Mouse (Mus musculus): ENCODE data around the gene Hjurp.
"Not testable (repeated sequence)": the region's sequence is repeated elsewhere in the genome, so short reads cannot be mapped to it uniquely, and the experiment has no call there.

Gene Hjurp

GRCm38 (mm10) chr1:88223591-88223990 lies 53.8 kb downstream of the Hjurp start:
- no peak for DNase-seq (ENCODE audit: low spot score)

- not testable (repeated sequence) for DNase-seq (ENCODE audit: low spot score)
These were observed 54.4 kb downstream of the Hjurp start for GRCm38 (mm10) chr1:88223011-88223515.

- no peak for DNase-seq (ENCODE audit: low spot score)
These were observed 55.2 kb downstream of the Hjurp start for GRCm38 (mm10) chr1:88222216-88222615.

GRCm38 (mm10) chr1:88220336-88220735 lies 57.1 kb downstream of the Hjurp start:
- no peak for DNase-seq (ENCODE audit: low spot score)

- no peak for DNase-seq (ENCODE audit: low spot score)
These were observed 58.4 kb downstream of the Hjurp start for GRCm38 (mm10) chr1:88219054-88219453.

GRCm38 (mm10) chr1:88218591-88218990 lies 58.8 kb downstream of the Hjurp start:
- no peak for DNase-seq (ENCODE audit: low spot score)

GRCm38 (mm10) chr1:88218051-88218450 lies 59.4 kb downstream of the Hjurp start:
- DNase-seq (ENCODE audit: low spot score) = no peak

GRCm38 (mm10) chr1:88217576-88217975 lies 59.9 kb downstream of the Hjurp start:
- no peak for DNase-seq (ENCODE audit: low spot score)

GRCm38 (mm10) chr1:88217144-88217543 lies 60.3 kb downstream of the Hjurp start:
- no peak for DNase-seq (ENCODE audit: low spot score)

- DNase-seq (ENCODE audit: low spot score) = no peak
These were observed 60.9 kb downstream of the Hjurp start for GRCm38 (mm10) chr1:88216551-88216950.

- no peak for DNase-seq (ENCODE audit: low spot score)
These were observed 61.7 kb downstream of the Hjurp start for GRCm38 (mm10) chr1:88215466-88216380.

- DNase-seq (ENCODE audit: low spot score) = no peak
These were observed 62.9 kb downstream of the Hjurp start for GRCm38 (mm10) chr1:88214462-88214952.

- no peak for DNase-seq (ENCODE audit: low spot score)
These were observed 63.5 kb downstream of the Hjurp start for GRCm38 (mm10) chr1:88213766-88214461.

GRCm38 (mm10) chr1:88213061-88213460 lies 64.4 kb downstream of the Hjurp start:
- no peak for DNase-seq (ENCODE audit: low spot score)
